27 mouse cellular contexts compared by ENCODE assay signal in the genomic region with DNA sequence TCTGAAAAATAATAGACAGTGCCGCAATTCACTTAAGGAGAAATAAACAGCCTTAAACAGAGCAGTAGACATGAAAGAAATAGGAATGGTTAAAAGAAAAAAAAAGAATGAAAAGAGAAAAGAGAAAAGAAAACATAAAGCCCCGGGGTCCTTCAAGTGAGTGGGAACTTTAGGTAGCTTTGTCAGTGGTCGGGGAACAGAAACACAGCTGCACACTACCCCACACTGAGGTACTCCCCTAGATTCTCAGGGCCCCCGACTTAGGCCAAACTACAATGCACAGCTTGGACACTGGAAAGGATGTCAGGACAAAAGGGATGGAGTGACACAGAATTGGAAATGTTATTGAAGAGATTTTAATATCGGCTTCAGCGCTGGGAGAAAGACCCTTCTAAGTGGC. TPM values are rescaled to one million over a fixed set of nuclear protein-coding genes. Genes with fewer than 3 reads are reported as not detected.
DNase-seq lines count a peak whose midpoint lies in the region; ATAC-seq and TF ChIP-seq lines count a peak whose summit lies in the region.
"Had no signal": no experiment of that assay in that cellular context is flagged by ENCODE, and none has a peak within 500 bp of the region (broad histone marks: within the 10 kb centered on the region; RNA-seq: fewer than 3 reads in every experiment).

No protein-coding gene starts in this region.

- H3K4me1 ChIP-seq in erythroblast, embryonic 14.5 days (ENCODE audit: control insufficient read depth), result peaks cover 89% of the 10 kb centered on the region
- no peaks in the 10 kb centered on the region for H3K4me1 ChIP-seq in heart, postnatal 0 days (ENCODE audit: control insufficient read depth, insufficient read depth)
- peaks cover 8% of the 10 kb centered on the region for H3K4me1 ChIP-seq in bone marrow, adult 2 months (ENCODE audit: control insufficient read depth, insufficient read depth, low read length)
- H3K4me1 ChIP-seq in liver, embryonic 14.5 days (replicated peaks; ENCODE audit: control insufficient read depth in 2 of 2, insufficient read depth in 2 of 2, low read length in 1 of 2), result peaks cover 64 to 71% of the 10 kb centered on the region in 2 experiments
- H3K4me1 ChIP-seq: neural tube, embryonic 12.5 days had no signal

- no peak overlapping the region for H3K9ac ChIP-seq in heart, postnatal 0 days (replicated peaks; ENCODE audit: low read depth, low read length)
- H3K9ac ChIP-seq in liver, embryonic 14.5 days (replicated peaks), result peak overlapping the region; percentile 78
- H3K9ac ChIP-seq: embryonic facial prominence, embryonic 12.5 days; forebrain, embryonic 13.5 days; heart, embryonic 15.5 days; hindbrain, embryonic 14.5 days; neural tube, embryonic 12.5 days had no signal

- no peaks in the 10 kb centered on the region for H3K9me3 ChIP-seq in erythroblast, embryonic 14.5 days (ENCODE audit: control insufficient read depth, low read length)
- H3K9me3 ChIP-seq in heart, postnatal 0 days (replicated peaks; ENCODE audit: control insufficient read depth, low read length), result no peaks in the 10 kb centered on the region
- H3K9me3 ChIP-seq in liver, embryonic 14.5 days (ENCODE audit: control insufficient read depth, low read length), result no peaks in the 10 kb centered on the region
- H3K9me3 ChIP-seq: embryonic facial prominence, embryonic 12.5 days; forebrain, embryonic 13.5 days; heart, embryonic 15.5 days; midbrain, embryonic 10.5 days; neural tube, embryonic 12.5 days had no signal

- no peak for TF ChIP-seq POLR2A in bone marrow, adult 2 months (IDR thresholded peaks at IDR 0.05; ENCODE audit: borderline replicate concordance, control insufficient read depth, low read depth, low read length)

- peak overlapping the region; percentile 58 for H3K4me3 ChIP-seq in erythroblast, embryonic 14.5 days (replicated peaks)
- H3K4me3 ChIP-seq in heart, postnatal 0 days (ENCODE audit: low read depth, low read length), result no peak overlapping the region
- H3K4me3 ChIP-seq in bone marrow, adult 2 months (replicated peaks; ENCODE audit: control insufficient read depth, low read depth, low read length), result peak overlapping the region; percentile 20
- H3K4me3 ChIP-seq in liver, embryonic 14.5 days (ENCODE audit: insufficient read depth in 1 of 2, low read depth in 2 of 2, low read length in 2 of 2), result peak overlapping the region; percentile 10 to 53; a peak in 2 of 4 replicates
- H3K4me3 ChIP-seq: embryonic facial prominence, embryonic 12.5 days; forebrain, embryonic 13.5 days; heart, embryonic 15.5 days; midbrain, embryonic 10.5 days; myocyte; neural tube, embryonic 12.5 days had no signal

- H3K27ac ChIP-seq in heart, postnatal 0 days (ENCODE audit: low read depth), result no peak overlapping the region
- peak overlapping the region; percentile 62; the same call in 1 of the 2 replicates for H3K27ac ChIP-seq in bone marrow, adult 2 months (ENCODE audit: control insufficient read depth, insufficient read depth, low read depth, low read length, poor library complexity)
- peak overlapping the region; percentile 100 for H3K27ac ChIP-seq in liver, embryonic 14.5 days
- H3K27ac ChIP-seq: embryonic facial prominence, embryonic 12.5 days; forebrain, embryonic 13.5 days; heart, embryonic 15.5 days; hindbrain, embryonic 14.5 days; midbrain, embryonic 10.5 days; neural tube, embryonic 12.5 days had no signal

- ATAC-seq in erythroblast, adult 5-6 weeks (replicated peaks; ENCODE audit: low FRiP score, poor library complexity, severe bottlenecking), result no peak
- no peak for ATAC-seq in heart, postnatal 0 days (ENCODE audit: insufficient read depth, low read depth)
- no peak for ATAC-seq in liver, embryonic 14.5 days (ENCODE audit: insufficient read depth)
- ATAC-seq in frontal cortex, adult (ENCODE audit: low TSS enrichment), result no peak
- ATAC-seq: forebrain, embryonic 13.5 days; intestine, postnatal 0 days had no signal

- TF ChIP-seq EP300 in heart, postnatal 0 days (IDR thresholded peaks at IDR 0.05; ENCODE audit: low read depth), result no peak
- no peak for TF ChIP-seq EP300 in liver, embryonic 14.5 days (IDR thresholded peaks at IDR 0.05; ENCODE audit: low read depth)

- 91% methylated on average over 6 of the region's 6 CpGs for WGBS in heart, postnatal 0 days
- 79% methylated on average over 6 of the region's 6 CpGs for WGBS in bone marrow, adult 2 months
- WGBS in liver, embryonic 14.5 days (ENCODE audit: insufficient replicate concordance), result 52% methylated on average over 6 of the region's 6 CpGs

- peaks cover 21% of the 10 kb centered on the region for H3K36me3 ChIP-seq in erythroblast, embryonic 14.5 days (ENCODE audit: control insufficient read depth)
- H3K36me3 ChIP-seq in heart, postnatal 0 days (replicated peaks; ENCODE audit: control insufficient read depth, insufficient read depth, low read length), result no peaks in the 10 kb centered on the region
- H3K36me3 ChIP-seq in liver, embryonic 14.5 days (replicated peaks; ENCODE audit: control insufficient read depth, insufficient read depth, low read depth), result no peaks in the 10 kb centered on the region
- H3K36me3 ChIP-seq: embryonic facial prominence, embryonic 12.5 days; heart, embryonic 15.5 days; midbrain, embryonic 10.5 days; neural tube, embryonic 12.5 days had no signal

- intact Hi-C loops in heart, postnatal 10 days (cut with DNase I), result no loop called here

- DNase-seq in heart, postnatal 0 days (ENCODE audit: low spot score), result no peak
- DNase-seq in heart, postnatal 10 days, result no peak
- no peak for DNase-seq in liver, embryonic 14.5 days (ENCODE audit: low read depth in 3 of 3, low spot score in 3 of 3)
- no peak for DNase-seq in retina, postnatal 1 day
- DNase-seq: adrenal gland, postnatal 14 days; cerebellum, adult 11-12 months; cerebellum, adult 9-11 months; embryo, embryonic 11 days; gastrocnemius, postnatal 25 days; heart, adult 11 months; kidney, adult 9 months; kidney, postnatal 10 days; layer of hippocampus, postnatal 36 days; lung, adult 18-20 months had no signal

- H3K4me2 ChIP-seq in heart, postnatal 0 days (ENCODE audit: low read depth, low read length), result 0 out of 2 replicates have a peak overlapping the region, but pooled peaks have one; percentile 16
- H3K4me2 ChIP-seq in liver, embryonic 14.5 days (ENCODE audit: low read depth), result peak overlapping the region; percentile 68
- H3K4me2 ChIP-seq: embryonic facial prominence, embryonic 12.5 days; forebrain, embryonic 13.5 days; hindbrain, embryonic 14.5 days; neural tube, embryonic 12.5 days had no signal

- no peak for TF ChIP-seq CTCF in heart, postnatal 0 days (IDR thresholded peaks at IDR 0.05; ENCODE audit: low read depth)
- TF ChIP-seq CTCF in bone marrow, adult 2 months (IDR thresholded peaks at IDR 0.05; ENCODE audit: control insufficient read depth, insufficient read depth, low read length), result no peak
- no peak for TF ChIP-seq CTCF in liver, embryonic 14.5 days (IDR thresholded peaks at IDR 0.05; ENCODE audit: low read depth)

- no peaks in the 10 kb centered on the region for H3K27me3 ChIP-seq in erythroblast, embryonic 14.5 days (ENCODE audit: control insufficient read depth)
- no peaks in the 10 kb centered on the region for H3K27me3 ChIP-seq in heart, postnatal 0 days (ENCODE audit: control insufficient read depth, insufficient read depth, low read length)
- no peaks in the 10 kb centered on the region for H3K27me3 ChIP-seq in liver, embryonic 14.5 days (ENCODE audit: control insufficient read depth, insufficient read depth, low read length)
- H3K27me3 ChIP-seq: embryonic facial prominence, embryonic 12.5 days; forebrain, embryonic 13.5 days; heart, embryonic 15.5 days; neural tube, embryonic 12.5 days had no signal

RNA-seq across cellular contexts. Expression of a gene that starts 9.5 kb away (rescaled TPM):
- polyA plus RNA-seq in erythroblast, embryonic 14.5 days (2012), result 4.8 and 8.0 TPM in 2 replicates
- total RNA-seq in erythroblast, adult 5-6 weeks (2015; ENCODE audit: low replicate concordance), result 700 and 785 TPM in 2 replicates
- 760 and 890 TPM in 2 replicates for total RNA-seq in erythroblast, adult 5-6 weeks (2017; ENCODE audit: low replicate concordance)
- 0.19 and 0.27 TPM in 2 replicates for total RNA-seq in heart, postnatal 0 days (2014; rRNA removed; ENCODE audit: low replicate concordance)
- polyA plus RNA-seq in heart, postnatal 0 days (2015; fragmentation: Nextera tagmentation; extraction: Ambion mirVana), result 1.2 and 1.7 TPM in 2 replicates
- 1 to 10 TPM; 2.1 to 2.3 TPM for total RNA-seq in heart, postnatal 10 days (2021)
- 81.3 and 120 TPM in 2 replicates for polyA plus RNA-seq in bone marrow, adult 2 months (2011; ENCODE audit: insufficient read depth, insufficient read length, low replicate concordance, missing spikeins)
- polyA plus RNA-seq in liver, embryonic 14.5 days (2012; rRNA removed), result 82.3 and 110 TPM in 2 replicates
- 192 and 209 TPM in 2 replicates for polyA plus RNA-seq in liver, embryonic 14.5 days (2014; fragmentation: Nextera tagmentation; extraction: Ambion mirVana)
- polyA plus RNA-seq: C2C12, myocyte had no signal
